Mouse (Mus musculus) lung, postnatal 0 days (tissue): Measurements from ENCODE around the gene Srp9.

Experiments used
- CTCF ChIP-seq: IDR thresholded peaks from 2 replicates; pipeline ENCODE4 v1.5.1; 2016; ENCODE audit warnings: antibody characterized with exemption, mild to moderate bottlenecking
- EP300 ChIP-seq: IDR thresholded peaks from 2 replicates; pipeline ENCODE4 v1.6.1; 2016; ENCODE audit warnings: antibody characterized with exemption, mild to moderate bottlenecking, control low read depth

DNA sequence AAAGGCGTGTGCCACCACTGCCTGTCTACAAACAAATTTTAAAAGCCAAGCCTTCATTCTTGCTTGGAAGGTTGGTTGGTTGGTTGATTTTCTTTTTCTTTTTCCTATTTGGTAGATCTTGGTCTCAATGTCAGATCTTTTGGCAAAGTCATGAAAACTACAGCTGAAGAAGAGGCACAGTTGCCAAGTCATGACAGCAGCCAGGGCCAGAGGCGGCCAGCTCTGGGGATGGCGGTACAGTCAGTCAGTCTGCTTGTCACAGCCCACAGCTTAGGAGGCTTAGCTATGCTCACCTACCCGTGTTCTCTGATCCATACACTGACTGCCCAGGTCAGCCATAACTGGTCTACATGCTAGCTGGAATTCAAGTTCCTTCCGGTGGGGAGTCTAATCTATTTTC, 31.1 kb upstream of the Srp9 start:
- no peak for TF ChIP-seq EP300
- TF ChIP-seq CTCF, result no peak
